Mouse (Mus musculus) heart, postnatal 25 days (tissue): ENCODE measurements around the gene Olfr1447. TPM values are rescaled to one million over a fixed set of nuclear protein-coding genes. Genes with fewer than 3 reads are reported as not detected.

Source experiments
- DNase-seq: peaks from one replicate; pipeline ENCODE4 v3.0.0; 2022; ENCODE audit warnings: low spot score
- intact Hi-C: fragments of 180-260 bp; cut with DNase I; formaldehyde crosslinking; loops from one replicate; pipeline ENCODE4 v1.15.1; 2025
- total RNA-seq, 2 experiments: library from RNA; stranded (reverse); gene quantifications; 2 replicates each; pipeline ENCODE4 v1.2.3; 2021

Gene Olfr1447
- not detected for total RNA-seq

GRCm38 (mm10) chr19:12903643-12904042 is at the start of gene Olfr1447:
Olfr1447 (minus strand) TSS chr19:12903743.
- no peak for DNase-seq
- intact Hi-C loops = no loop called here

DNA sequence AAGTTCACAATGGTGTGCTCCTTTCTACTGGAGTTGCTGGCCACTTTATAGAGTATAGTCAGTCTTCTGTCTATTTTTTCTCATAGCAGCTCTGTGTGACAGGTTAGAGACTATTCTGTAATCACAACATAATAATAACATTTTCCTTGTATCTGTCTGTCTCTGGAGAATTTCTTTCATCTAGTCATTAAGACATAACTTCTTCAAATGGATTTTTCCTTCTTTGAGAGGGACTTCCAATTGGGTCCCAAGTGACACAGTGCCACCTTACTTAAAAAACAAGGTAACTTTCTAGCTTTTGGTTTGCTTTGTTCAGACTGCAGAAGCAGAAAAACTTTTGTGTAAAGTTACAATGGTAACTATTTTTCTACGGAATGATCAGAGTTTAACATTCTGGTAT is 46.4 kb upstream of the Olfr1447 start, which contains the start of gene Olfr1450:
Gene Olfr1450 (plus strand): TSS at position 301 of the 400 bp plus-strand sequence.
- DNase-seq = no peak
- intact Hi-C loops = no loop called here

DNA sequence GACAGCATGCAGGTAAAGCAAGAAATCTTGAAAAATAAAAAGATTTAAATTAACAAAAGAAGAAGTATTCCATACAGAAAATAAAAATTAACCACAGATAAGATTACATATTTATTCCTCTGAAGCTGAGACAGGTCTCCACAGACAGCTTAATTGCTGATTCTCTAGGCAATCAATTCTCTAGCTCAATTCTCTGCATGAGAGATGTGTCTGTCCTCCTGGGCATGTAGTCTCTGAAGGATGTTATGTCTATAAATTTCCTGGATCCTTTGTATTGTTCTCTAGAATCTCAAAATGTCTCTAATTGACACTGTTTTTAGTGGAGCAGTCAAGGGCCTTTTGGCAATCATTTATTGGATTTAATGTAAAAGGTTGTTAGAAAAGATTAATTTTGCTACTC is 27.0 kb upstream of the Olfr1447 start, which contains the start of gene Olfr1449:
Gene Olfr1449 (plus strand): TSS at position 301 of the 400 bp plus-strand sequence.
- intact Hi-C loops = no loop called here
- DNase-seq = no peak

DNA sequence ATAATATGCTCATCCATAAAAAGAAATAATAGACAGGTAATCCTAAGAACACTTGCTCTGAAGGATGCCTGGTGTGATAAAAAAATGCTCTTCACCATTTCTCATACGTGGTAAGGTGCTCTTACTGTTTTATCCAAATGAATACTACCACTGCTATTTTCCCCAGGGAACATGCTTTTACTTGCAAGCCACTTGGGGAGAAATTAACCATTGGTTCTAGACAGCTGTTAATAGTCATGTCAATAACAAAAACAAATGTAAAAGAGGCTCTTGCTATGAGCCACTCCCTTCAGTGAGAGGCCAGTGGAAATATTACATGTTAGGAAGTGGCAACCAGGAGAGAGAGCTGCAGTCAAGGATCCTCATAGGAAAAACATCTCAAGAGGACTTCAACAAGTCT is 20.8 kb upstream of the Olfr1447 start, which contains the start of gene Olfr1448:
Gene Olfr1448 (minus strand): TSS at position 101 of the 400 bp plus-strand sequence.
- intact Hi-C loops = no loop called here
- DNase-seq = no peak

GRCm38 (mm10) chr19:12893424-12893823 is 10.1 kb downstream of the Olfr1447 start, which contains the start of gene Olfr1446:
Olfr1446 (minus strand) TSS chr19:12893524.
- DNase-seq = no peak
- intact Hi-C loops = no loop called here

DNA sequence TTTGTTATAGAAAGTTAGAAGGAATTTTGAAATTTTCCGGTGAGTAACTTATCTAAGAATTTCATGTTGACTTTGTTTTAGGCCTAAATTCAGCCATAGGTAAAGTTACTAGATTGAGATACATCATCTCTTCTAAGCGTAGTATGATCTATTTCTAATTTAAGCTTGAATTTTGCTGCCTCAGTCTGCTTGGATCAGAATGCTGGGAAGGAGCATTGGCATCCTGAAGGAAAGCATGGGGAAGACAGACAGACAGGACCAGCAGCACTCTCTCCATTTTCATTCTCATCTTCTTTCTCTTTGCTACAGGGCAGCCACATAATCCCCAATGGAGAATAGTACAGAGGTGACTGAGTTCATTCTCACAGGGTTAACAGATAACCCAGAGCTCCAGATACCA is 20.0 kb downstream of the Olfr1447 start, which contains the start of gene Olfr1445:
Gene Olfr1445 (plus strand): TSS at position 301 of the 400 bp plus-strand sequence.
- DNase-seq = no peak
- intact Hi-C loops = no loop called here

GRCm38 (mm10) chr19:12856983-12857382 is 46.6 kb downstream of the Olfr1447 start, which contains the start of gene Olfr1444:
Olfr1444 (plus strand) TSS chr19:12857283.
- intact Hi-C loops = no loop called here
- no peak for DNase-seq

Other genes with a start within 250 kb of the Olfr1447 start
- gene Olfr1442, start 233.3 kb downstream of the Olfr1447 start, total RNA-seq = not detected
- not detected for gene Olfr1443, start 225.6 kb downstream of the Olfr1447 start, total RNA-seq
- gene Keg1, start 208.0 kb downstream of the Olfr1447 start, total RNA-seq = not detected
- 1 to 10 TPM; 2.0 to 2.4 TPM for gene Cntf, start 138.1 kb downstream of the Olfr1447 start, total RNA-seq
- 10 to 100 TPM; 76.2 to 77.0 TPM for gene Zfp91, start 107.6 kb downstream of the Olfr1447 start, total RNA-seq
- 1 to 10 TPM in 1 of 2 experiments, under 1 TPM in 1; 0.88 to 1.1 TPM for gene Lpxn, start 107.5 kb downstream of the Olfr1447 start, total RNA-seq
- gene Gm5244, start 57.1 kb downstream of the Olfr1447 start, total RNA-seq = not detected
- not detected for gene Olfr1444, start 46.5 kb downstream of the Olfr1447 start, total RNA-seq
- gene Olfr1445, start 19.9 kb downstream of the Olfr1447 start, total RNA-seq = not detected
- gene Olfr1446, start 10.2 kb downstream of the Olfr1447 start, total RNA-seq = not detected
- not detected for gene Olfr1448, start 20.7 kb upstream of the Olfr1447 start, total RNA-seq
- gene Olfr1449, start 27.1 kb upstream of the Olfr1447 start, total RNA-seq = not detected
- gene Olfr1450, start 46.5 kb upstream of the Olfr1447 start, total RNA-seq = not detected
- not detected for gene Olfr1451, start 91.3 kb upstream of the Olfr1447 start, total RNA-seq
- not detected for gene Olfr1453, start 124.6 kb upstream of the Olfr1447 start, total RNA-seq
- gene Olfr1454, start 156.9 kb upstream of the Olfr1447 start, total RNA-seq = not detected
- not detected for gene Olfr1457, start 194.1 kb upstream of the Olfr1447 start, total RNA-seq
- gene Olfr1458, start 203.0 kb upstream of the Olfr1447 start, total RNA-seq = not detected
- under 1 TPM in 1 of 2 experiments, not detected in 1; 0.05 TPM for gene Olfr1459, start 245.8 kb upstream of the Olfr1447 start, total RNA-seq